Mouse (Mus musculus) bone marrow macrophage, adult 2 months (primary cell): Measurements from ENCODE around the gene Cfap61. TPM values are rescaled to one million over a fixed set of nuclear protein-coding genes. Genes with fewer than 3 reads are reported as not detected.

ENCODE experiments used
- H3K27ac ChIP-seq: 2 replicates; pipeline ENCODE4 v1.5.1; 2012; ENCODE audit warnings: low read depth, low read length; ENCODE audit not compliant: insufficient read depth
- H3K4me1 ChIP-seq: 2 replicates; pipeline ENCODE4 v1.6.1; 2012; ENCODE audit warnings: low read length; ENCODE audit not compliant: control insufficient read depth, insufficient read depth
- H3K4me3 ChIP-seq: 2 replicates; pipeline ENCODE4 v1.5.1; 2012; ENCODE audit warnings: mild to moderate bottlenecking, low read length, moderate library complexity; ENCODE audit not compliant: insufficient read depth
- CTCF ChIP-seq: IDR thresholded peaks from 2 replicates; pipeline ENCODE4 v1.5.1; 2012; ENCODE audit warnings: low read depth, mild to moderate bottlenecking, low read length, moderate library complexity
- POLR2A ChIP-seq: IDR thresholded peaks from 2 replicates; pipeline ENCODE4 v1.6.1; 2012; ENCODE audit warnings: mild to moderate bottlenecking, low read depth, low read length, borderline replicate concordance
- polyA plus RNA-seq: library from polyadenylated mRNA; stranded (reverse); fragments of >200 nt; gene quantifications from 2 replicates; pipeline ENCODE4 v1.2.4, GENCODE M21; 2012; ENCODE audit not compliant: missing spikeins, insufficient read depth, insufficient read length

The Cfap61 gene
- polyA plus RNA-seq, 1 experiment = not detected

DNA sequence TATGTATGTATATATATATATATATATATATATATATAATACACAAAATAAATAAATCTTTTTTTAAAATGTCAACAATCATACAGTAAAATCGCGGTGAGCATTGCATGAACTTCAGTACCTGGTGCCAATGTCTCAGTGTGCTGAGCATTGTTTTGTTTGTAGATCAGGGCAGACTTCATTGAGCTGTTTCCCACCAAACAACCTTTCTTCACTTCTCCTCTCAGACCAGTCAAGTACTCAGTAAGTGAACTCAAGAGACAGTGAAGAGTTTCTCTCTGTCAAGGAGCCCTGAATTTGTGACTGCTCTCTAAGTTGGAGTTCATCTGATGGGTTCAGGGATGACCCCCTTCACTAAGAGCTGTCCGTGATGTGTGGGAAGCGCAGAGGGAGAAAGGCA lies 38.0 kb downstream of the Cfap61 start:
- no peak overlapping the region for H3K27ac ChIP-seq
- TF ChIP-seq POLR2A (no peak), CTCF (no peak)
- H3K4me1 ChIP-seq = no peaks in the 10 kb centered on the region
- H3K4me3 ChIP-seq = no peak overlapping the region

GRCm38 (mm10) chr2:145979616-145980015 lies 45.0 kb downstream of the Cfap61 start:
- H3K4me3 ChIP-seq = no peak overlapping the region
- TF ChIP-seq POLR2A (no peak), CTCF (no peak)
- H3K27ac ChIP-seq = no peak overlapping the region
- no peaks in the 10 kb centered on the region for H3K4me1 ChIP-seq

DNA sequence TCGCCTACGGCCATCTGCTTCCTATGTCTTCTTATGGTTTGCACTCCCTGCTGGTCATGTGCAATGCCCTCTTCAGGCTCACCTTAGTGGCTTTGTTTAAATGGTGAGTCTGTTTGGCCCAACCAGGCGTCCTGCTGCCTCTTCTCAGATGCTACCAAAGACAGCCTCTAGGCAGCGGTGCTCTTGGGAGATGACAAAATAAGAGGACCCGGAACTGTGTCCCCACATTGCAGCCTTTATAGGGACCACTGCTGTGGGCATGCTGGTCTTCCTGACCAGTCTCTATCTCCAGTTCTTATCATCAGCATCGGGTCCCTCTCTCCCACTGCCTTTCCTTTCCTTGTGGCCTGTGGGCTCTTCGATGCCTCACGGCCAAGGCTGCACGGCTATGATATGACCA lies 46.3 kb downstream of the Cfap61 start:
- Histone ChIP-seq H3K4me3 (no peak overlapping the region), H3K4me1 (no peaks in the 10 kb centered on the region), H3K27ac (no peak overlapping the region)
- no peak for TF ChIP-seq CTCF
- no peak for TF ChIP-seq POLR2A

DNA sequence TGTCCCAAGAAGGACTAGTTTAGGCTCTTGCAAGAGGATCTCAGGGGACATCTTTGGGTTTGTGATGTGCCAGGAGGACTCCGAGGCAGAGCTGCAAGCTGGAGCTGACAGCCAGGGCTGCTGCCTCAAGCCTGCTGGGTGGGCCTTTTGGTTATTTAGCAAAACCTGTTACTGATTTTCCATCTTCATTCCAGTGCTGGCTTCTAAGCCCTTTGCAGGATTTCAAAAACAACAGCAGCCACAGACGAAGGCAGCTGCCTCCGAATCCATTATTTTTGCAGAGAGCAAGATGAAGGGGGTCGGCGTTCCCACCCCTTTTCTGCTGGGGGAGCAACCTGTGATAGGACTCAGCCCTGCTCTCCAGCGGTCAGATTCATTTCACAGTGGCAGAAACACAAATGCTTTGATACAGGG lies 47.1 kb downstream of the Cfap61 start:
- Histone ChIP-seq H3K27ac (no peak overlapping the region), H3K4me1 (no peaks in the 10 kb centered on the region), H3K4me3 (no peak overlapping the region)
- TF ChIP-seq POLR2A = no peak
- no peak for TF ChIP-seq CTCF

GRCm38 (mm10) chr2:145982317-145983045 lies 47.9 kb downstream of the Cfap61 start:
- H3K4me3 ChIP-seq = no peak overlapping the region
- H3K4me1 ChIP-seq = no peaks in the 10 kb centered on the region
- no peak for TF ChIP-seq CTCF
- no peak overlapping the region for H3K27ac ChIP-seq

DNA sequence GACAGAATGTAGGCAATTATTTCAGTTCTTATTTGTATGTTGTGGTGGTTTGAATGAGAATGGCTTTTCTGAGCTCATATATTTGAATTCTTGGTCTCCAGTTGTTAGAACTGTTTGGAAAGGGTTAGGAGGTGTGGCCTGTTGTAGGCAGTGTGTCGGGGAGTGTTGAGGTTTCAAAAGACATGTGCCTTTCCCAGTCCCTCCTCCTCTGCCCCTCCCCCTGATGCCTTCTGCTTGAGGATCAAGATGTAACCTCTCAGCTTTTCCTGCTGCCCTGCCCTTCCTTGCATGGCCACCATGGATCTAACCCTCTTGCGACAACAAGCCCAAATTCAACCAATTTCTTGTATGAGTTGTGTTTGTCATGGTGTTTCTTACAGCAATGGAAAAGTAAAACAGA lies 53.2 kb downstream of the Cfap61 start:
- H3K27ac ChIP-seq = no peak overlapping the region
- no peak overlapping the region for H3K4me3 ChIP-seq
- no peak for TF ChIP-seq POLR2A
- no peak for TF ChIP-seq CTCF
- no peaks in the 10 kb centered on the region for H3K4me1 ChIP-seq

- no peaks in the 10 kb centered on the region for H3K4me1 ChIP-seq
- H3K27ac ChIP-seq = no peak overlapping the region
- no peak overlapping the region for H3K4me3 ChIP-seq
- TF ChIP-seq CTCF = no peak
- TF ChIP-seq POLR2A = no peak
These were observed 55.9 kb downstream of the Cfap61 start for GRCm38 (mm10) chr2:145990446-145990845.

DNA sequence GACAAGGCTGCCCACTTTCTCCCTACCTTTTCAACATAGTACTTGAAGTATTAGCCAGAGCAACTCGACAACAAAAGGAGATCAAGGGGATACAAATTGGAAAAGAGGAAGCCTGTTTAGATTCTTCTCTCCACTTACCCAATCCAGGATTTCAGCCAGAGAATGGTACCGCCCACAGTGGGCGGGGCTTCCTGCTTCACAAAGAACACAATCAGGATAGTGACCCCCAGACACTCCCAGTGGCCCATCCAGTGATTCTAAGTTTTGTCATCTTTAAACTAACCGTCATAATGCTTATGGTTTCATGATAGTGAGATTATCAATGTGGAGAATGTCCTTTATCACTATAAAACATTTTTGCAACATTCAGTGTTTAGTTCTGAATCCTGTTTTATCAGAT lies 61.9 kb downstream of the Cfap61 start:
- no peak overlapping the region for H3K27ac ChIP-seq
- TF ChIP-seq CTCF (no peak), POLR2A (no peak)

DNA sequence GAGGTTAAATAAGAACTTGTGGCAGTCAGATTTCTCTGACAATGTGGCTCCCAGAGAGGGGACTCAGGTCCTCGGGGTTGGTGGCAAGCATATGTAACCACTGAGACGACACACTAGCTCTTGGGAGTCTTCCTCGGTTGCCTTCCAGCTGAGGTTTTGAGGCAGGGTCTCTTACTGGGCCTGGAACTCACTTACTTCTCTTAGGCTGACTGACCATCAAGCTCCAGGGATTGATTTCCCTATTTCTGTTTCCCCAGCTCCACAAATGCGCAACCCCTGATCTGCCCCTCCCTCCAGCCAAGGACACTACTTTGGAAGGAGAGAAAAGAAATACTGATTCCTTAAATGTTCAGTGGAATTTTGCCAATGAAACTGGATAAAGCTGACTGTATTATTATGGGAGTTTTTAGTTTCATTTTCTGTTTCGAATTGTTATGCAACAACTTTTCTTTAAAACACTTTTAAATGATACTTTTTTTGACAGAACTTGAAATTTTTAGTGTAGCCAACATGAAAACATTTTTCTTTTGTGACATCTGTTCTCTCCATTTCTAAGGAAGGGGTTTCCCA lies 63.5 kb downstream of the Cfap61 start:
- TF ChIP-seq CTCF (no peak), POLR2A (no peak)
- Histone ChIP-seq H3K4me3 (no peak overlapping the region; the same call in 1 of the 2 replicates), H3K27ac (no peak overlapping the region), H3K4me1 (peaks cover 4% of the 10 kb centered on the region)

More for the DNA sequence above, 61.9 kb downstream of the Cfap61 start:
- Histone ChIP-seq H3K4me1 (peaks cover 4% of the 10 kb centered on the region), H3K4me3 (no peak overlapping the region)

DNA sequence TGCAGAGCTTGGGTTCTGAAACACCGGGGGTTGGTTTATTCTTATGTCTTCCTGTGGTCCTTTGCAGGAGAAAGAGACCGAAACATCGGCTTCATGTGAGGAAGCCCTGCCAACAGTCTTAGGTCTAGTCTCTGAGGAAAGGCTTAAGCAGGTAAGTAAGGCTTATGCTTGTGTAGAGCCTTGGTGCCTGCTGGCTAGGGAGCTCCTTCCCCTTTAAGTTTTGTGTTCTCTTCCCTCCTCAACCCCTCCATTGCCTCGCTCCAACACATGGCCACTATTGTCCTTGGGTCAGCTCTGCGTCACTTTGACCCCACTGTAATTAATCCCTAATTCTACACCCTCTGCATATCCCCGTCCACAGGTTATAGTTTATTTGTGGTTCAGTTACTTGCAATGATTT lies 74.2 kb downstream of the Cfap61 start:
- Histone ChIP-seq H3K4me1 (peaks cover 11% of the 10 kb centered on the region), H3K27ac (no peak overlapping the region), H3K4me3 (no peak overlapping the region)
- no peak for TF ChIP-seq POLR2A
- no peak for TF ChIP-seq CTCF
